Mouse (Mus musculus) gastrocnemius, adult 2 months (tissue): ENCODE measurements around the gene Gm20878. TPM values are rescaled to one million over a fixed set of nuclear protein-coding genes. Genes with fewer than 3 reads are reported as not detected.
"Not testable (repeated sequence)": the region's sequence is repeated elsewhere in the genome, so short reads cannot be mapped to it uniquely, and the experiment has no call there.

Experiments used
- DNase-seq: peaks from one replicate; pipeline ENCODE4 v3.0.0; 2022
- H3K27ac ChIP-seq: fragments of 200-600 bp; 2 replicates; pipeline ENCODE4 v1.8.1; 2022; ENCODE audit warnings: mild to moderate bottlenecking
- H3K4me3 ChIP-seq: fragments of 200-600 bp; 2 replicates; pipeline ENCODE4 v1.8.1; 2022; ENCODE audit warnings: mild to moderate bottlenecking, moderate library complexity
- intact Hi-C: fragments of 180-260 bp; cut with DNase I; formaldehyde crosslinking; loops from one replicate; pipeline ENCODE4 v1.15.1; 2025
- long read RNA-seq, 2 experiments: library from polyadenylated mRNA; stranded (forward); transcript quantifications; one replicate each; pipeline ENCODE4 v2.0.0; 2021
- total RNA-seq, 2 experiments: library from RNA; stranded (reverse); gene quantifications; 2 replicates each; pipeline ENCODE4 v1.2.3; 2021

Gm20878 gene
- 1 to 10 TPM in 1 of 2 experiments, not detected in 1; 1.4 TPM for total RNA-seq
- long read RNA-seq, experiment 1 = 0 reads
- long read RNA-seq, experiment 2 = 0 reads

GRCm38 (mm10) chr4:41941272-41941671, at the start of gene Gm20878:
TSS of gene Gm20878 (plus strand) at chr4:41941572.
- H3K4me3 ChIP-seq, intact Hi-C loops, H3K27ac ChIP-seq, DNase-seq: not testable (repeated sequence)

DNA sequence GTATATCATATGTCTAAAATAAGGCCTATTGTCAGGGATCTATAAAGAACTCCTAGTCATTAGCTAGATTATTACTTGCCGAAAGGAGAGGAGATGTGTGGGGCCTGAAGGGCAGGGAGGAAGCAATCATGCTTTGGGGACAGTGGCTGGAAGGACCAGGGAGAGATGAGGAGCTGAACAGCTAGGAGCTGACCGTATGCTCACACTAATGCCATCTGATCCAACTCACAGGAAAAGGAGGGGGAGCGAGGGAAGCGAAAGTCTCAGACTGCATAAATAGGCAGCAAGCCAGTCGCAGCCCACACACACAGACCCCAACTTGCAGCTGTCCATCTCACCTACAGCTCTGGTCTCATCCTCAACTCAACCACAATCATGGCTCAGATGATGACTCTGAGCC, 38.1 kb upstream of the Gm20878 start, which contains the start of gene Gm21541:
Gene Gm21541, plus strand, starts transcription at position 301 of the 400 bp plus-strand sequence.
- intact Hi-C loops, H3K4me3 ChIP-seq, H3K27ac ChIP-seq, DNase-seq: not testable (repeated sequence)

DNA sequence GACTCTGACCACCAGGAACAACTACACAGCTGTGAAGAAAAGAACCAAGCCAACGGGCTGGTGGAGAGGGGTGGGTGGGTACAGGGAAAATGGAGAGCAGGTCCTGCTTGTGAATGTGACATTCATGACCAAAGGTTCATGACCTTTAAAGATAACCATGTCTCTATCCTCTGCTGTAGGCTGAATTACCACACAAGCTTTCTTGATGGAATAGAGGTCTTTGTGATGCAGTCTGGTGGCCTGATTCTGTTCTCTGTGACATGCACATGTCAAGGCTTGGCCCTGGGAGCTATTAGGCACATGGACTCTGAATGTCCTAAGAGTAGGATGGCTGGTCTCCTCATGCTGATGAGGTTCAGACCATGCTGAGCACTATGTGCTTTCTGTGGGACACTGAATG, 24.4 kb downstream of the Gm20878 start, which contains the start of gene Fam205a4:
Gene Fam205a4, plus strand, starts transcription at position 301 of the 400 bp plus-strand sequence.
- DNase-seq, H3K4me3 ChIP-seq, H3K27ac ChIP-seq, intact Hi-C loops: not testable (repeated sequence)

Other genes starting within 250 kb of the Gm20878 start
- 10 to 100 TPM; 27.3 to 55.3 TPM for gene Cntfr, start 244.5 kb upstream of the Gm20878 start, total RNA-seq
- 10 to 100 TPM; 33.3 to 73.4 TPM for gene Il11ra1, start 241.6 kb upstream of the Gm20878 start, total RNA-seq
- 10 to 100 TPM; 50.1 to 58.4 TPM for gene Rpp25l, start 228.0 kb upstream of the Gm20878 start, total RNA-seq
- 10 to 100 TPM; 40.6 to 42.4 TPM for gene Dctn3, start 218.4 kb upstream of the Gm20878 start, total RNA-seq
- not detected for gene Arid3c, start 210.4 kb upstream of the Gm20878 start, total RNA-seq
- gene Galt, start 186.3 kb upstream of the Gm20878 start, total RNA-seq = 10 to 100 TPM; 27.0 to 41.1 TPM
- 10 to 100 TPM in 1 of 2 experiments, 1 to 10 TPM in 1; 8.2 to 13.3 TPM for gene Sigmar1, start 185.4 kb upstream of the Gm20878 start, total RNA-seq
- 10 to 100 TPM; 15.4 to 19.2 TPM for gene Ccl27a, start 167.3 kb upstream of the Gm20878 start, total RNA-seq
- not detected for gene Gm21541, start 38.0 kb upstream of the Gm20878 start, total RNA-seq
- under 1 TPM in 1 of 2 experiments, not detected in 1; 0.08 TPM for gene Fam205a4, start 24.5 kb downstream of the Gm20878 start, total RNA-seq
- gene Gm21093, start 93.2 kb downstream of the Gm20878 start, total RNA-seq = not detected
- gene Gm3893, start 149.6 kb downstream of the Gm20878 start, total RNA-seq = not detected
- 10 to 100 TPM; 10.7 to 11.2 TPM for gene Gm13304, start 173.2 kb downstream of the Gm20878 start, total RNA-seq
- gene Gm13306, start 211.9 kb downstream of the Gm20878 start, total RNA-seq = not detected
- 1 to 10 TPM in 1 of 2 experiments, not detected in 1; 2.6 TPM for gene Gm13305, start 227.0 kb downstream of the Gm20878 start, total RNA-seq